Comparison of ENCODE assay signal across 8 mouse cellular contexts in genomic region chrX:56456379-56456778, GRCm38 (mm10). TPM values are rescaled to one million over a fixed set of nuclear protein-coding genes. Genes with fewer than 3 reads are reported as not detected.
DNase-seq lines count a peak whose midpoint lies in the region; ATAC-seq and TF ChIP-seq lines count a peak whose summit lies in the region.

No protein-coding gene starts in this region.

- WGBS in cerebellum, adult 2 months, result 9% methylated on average over 8 of the region's 8 CpGs
- 14% methylated on average over 8 of the region's 8 CpGs for WGBS in lung, postnatal 0 days
- 18% methylated on average over 8 of the region's 8 CpGs for WGBS in limb, embryonic 13.5 days
- 17% methylated on average over 8 of the region's 8 CpGs for WGBS in olfactory bulb, adult 2 months

- no peaks in the 10 kb centered on the region for H3K4me1 ChIP-seq in cerebellum, adult 2 months (ENCODE audit: control insufficient read depth, insufficient read depth, low read length)
- no peaks in the 10 kb centered on the region for H3K4me1 ChIP-seq in lung, postnatal 0 days (ENCODE audit: insufficient read depth, low read depth, low read length)
- peaks cover 3% of the 10 kb centered on the region; the same call in 1 of the 2 replicates for H3K4me1 ChIP-seq in embryonic fibroblast, embryonic 13.5 days (ENCODE audit: control insufficient read depth, insufficient read depth, low read length)
- no peaks in the 10 kb centered on the region for H3K4me1 ChIP-seq in limb, embryonic 13.5 days
- H3K4me1 ChIP-seq in olfactory bulb, adult 2 months (ENCODE audit: control insufficient read depth, insufficient read depth, low read length), result no peaks in the 10 kb centered on the region

- no peaks in the 10 kb centered on the region for H3K9me3 ChIP-seq in lung, postnatal 0 days (ENCODE audit: low read length)
- no peaks in the 10 kb centered on the region for H3K9me3 ChIP-seq in limb, embryonic 13.5 days

- peak overlapping the region; percentile 57 for H3K4me2 ChIP-seq in lung, postnatal 0 days (replicated peaks; ENCODE audit: low read depth, low read length)
- H3K4me2 ChIP-seq in limb, embryonic 13.5 days (replicated peaks), result peak overlapping the region; percentile 64

- no peak overlapping the region for H3K27ac ChIP-seq in cerebellum, adult 2 months (ENCODE audit: insufficient read depth, low read length)
- peak overlapping the region; percentile 54; the same call in 1 of the 2 replicates for H3K27ac ChIP-seq in lung, postnatal 0 days (ENCODE audit: low read length)
- peak overlapping the region; percentile 62 for H3K27ac ChIP-seq in embryonic fibroblast, embryonic 13.5 days (ENCODE audit: insufficient read depth, low read length)
- peak overlapping the region; percentile 61 for H3K27ac ChIP-seq in limb, embryonic 13.5 days
- no peak overlapping the region; the same call in 1 of the 2 replicates for H3K27ac ChIP-seq in olfactory bulb, adult 2 months (ENCODE audit: insufficient read depth, low read depth, low read length)

- TF ChIP-seq EP300 in lung, postnatal 0 days (IDR thresholded peaks at IDR 0.05), result no peak

- no peaks in the 10 kb centered on the region for H3K27me3 ChIP-seq in cerebellum, adult 2 months (ENCODE audit: control insufficient read depth, insufficient read depth, low read length)
- no peaks in the 10 kb centered on the region for H3K27me3 ChIP-seq in lung, postnatal 0 days (replicated peaks; ENCODE audit: insufficient read depth, low read length)
- H3K27me3 ChIP-seq in limb, embryonic 13.5 days, result no peaks in the 10 kb centered on the region

- no peak for ATAC-seq in lung, postnatal 0 days
- 0 out of 2 replicates have a peak, but pooled peaks have one; percentile 1 for ATAC-seq in limb, embryonic 13.5 days (ENCODE audit: low FRiP score, low read depth)

- peak overlapping the region; percentile 29 for H3K4me3 ChIP-seq in cerebellum, adult 2 months (replicated peaks; ENCODE audit: insufficient read depth, low read depth, low read length)
- peak overlapping the region; percentile 54 for H3K4me3 ChIP-seq in lung, postnatal 0 days (ENCODE audit: low read depth, low read length)
- H3K4me3 ChIP-seq in embryonic fibroblast, embryonic 13.5 days (ENCODE audit: insufficient read depth, low read length), result peak overlapping the region; percentile 64
- H3K4me3 ChIP-seq in limb, embryonic 13.5 days, result peak overlapping the region; percentile 57
- peak overlapping the region; percentile 84; the same call in 1 of the 2 replicates for H3K4me3 ChIP-seq in olfactory bulb, adult 2 months (ENCODE audit: insufficient read depth, low read depth, low read length)

- no peak for TF ChIP-seq CTCF in cerebellum, adult 2 months (IDR thresholded peaks at IDR 0.05; ENCODE audit: borderline replicate concordance, insufficient read depth, low read depth, low read length)
- TF ChIP-seq CTCF in lung, postnatal 0 days (IDR thresholded peaks at IDR 0.05), result no peak
- TF ChIP-seq CTCF in embryonic fibroblast, embryonic 13.5 days (IDR thresholded peaks at IDR 0.05; ENCODE audit: borderline replicate concordance, insufficient read depth, low read length), result no peak
- no peak for TF ChIP-seq CTCF in olfactory bulb, adult 2 months (IDR thresholded peaks at IDR 0.05; ENCODE audit: insufficient read depth, low read depth, low read length)

- H3K36me3 ChIP-seq in lung, postnatal 0 days (ENCODE audit: insufficient read depth, low read length), result no peaks in the 10 kb centered on the region
- no peaks in the 10 kb centered on the region for H3K36me3 ChIP-seq in limb, embryonic 13.5 days

- no peak overlapping the region for H3K9ac ChIP-seq in lung, postnatal 0 days (replicated peaks; ENCODE audit: low read depth)
- peak overlapping the region; percentile 45; the same call in 1 of the 2 replicates for H3K9ac ChIP-seq in limb, embryonic 13.5 days

- TF ChIP-seq POLR2A in cerebellum, adult 2 months (IDR thresholded peaks at IDR 0.05; ENCODE audit: borderline replicate concordance, insufficient read depth, low read length), result no peak
- no peak for TF ChIP-seq POLR2A in embryonic fibroblast, embryonic 13.5 days (IDR thresholded peaks at IDR 0.05; ENCODE audit: low read depth, low read length)
- TF ChIP-seq POLR2A in olfactory bulb, adult 2 months (IDR thresholded peaks at IDR 0.05; ENCODE audit: insufficient read depth, low read depth, low read length), result no peak

- no peak for DNase-seq in cerebellum, adult 2 months
- DNase-seq in cerebellum, adult 9-11 months, result no peak
- peak; percentile 35 for DNase-seq in lung, postnatal 0 days (ENCODE audit: low spot score)
- DNase-seq in lung, postnatal 25 days (ENCODE audit: low spot score), result no peak
- DNase-seq in thymus, postnatal 36 days, result no peak

RNA-seq across cellular contexts. Expression of gene Ints6l, which starts 1.7 kb away (rescaled TPM):
- polyA plus RNA-seq in cerebellum, adult 2 months (2012; rRNA removed), result 74.6 and 75.3 TPM in 2 replicates
- 27.0 and 30.9 TPM in 2 replicates for polyA plus RNA-seq in lung, postnatal 0 days (2015; fragmentation: Nextera tagmentation; extraction: Ambion mirVana)
- polyA plus RNA-seq in embryonic fibroblast, embryonic 13.5 days (2011; ENCODE audit: insufficient read length, low read depth, missing spikeins), result 10.2 and 16.1 TPM in 2 replicates
- polyA plus RNA-seq in limb, embryonic 13.5 days (2015; fragmentation: Nextera tagmentation; extraction: Ambion mirVana), result 25.3 and 26.6 TPM in 2 replicates
- not detected in 2 replicates for polyA plus RNA-seq in olfactory bulb, adult 2 months (2012; ENCODE audit: insufficient read depth, insufficient read length, low replicate concordance, missing spikeins)

RNA-seq across cellular contexts. Expression of gene Gm2174, which starts 8.6 kb away (rescaled TPM):
- polyA plus RNA-seq in cerebellum, adult 2 months (2012; rRNA removed), result not detected in 2 replicates
- 0.74 TPM in 1 of 2 replicates, not detected in the other for polyA plus RNA-seq in lung, postnatal 0 days (2015; fragmentation: Nextera tagmentation; extraction: Ambion mirVana)
- 3.3 and 3.9 TPM in 2 replicates for polyA plus RNA-seq in embryonic fibroblast, embryonic 13.5 days (2011; ENCODE audit: insufficient read length, low read depth, missing spikeins)
- polyA plus RNA-seq in limb, embryonic 13.5 days (2015; fragmentation: Nextera tagmentation; extraction: Ambion mirVana), result 2.9 and 5.6 TPM in 2 replicates
- not detected in 2 replicates for polyA plus RNA-seq in olfactory bulb, adult 2 months (2012; ENCODE audit: insufficient read depth, insufficient read length, low replicate concordance, missing spikeins)

Comparison
In these comparisons a context has a peak if more than half of its experiments do, and no peak if none do; other contexts are left out.
1. H3K27ac ChIP-seq: peak in lung, postnatal 0 days (single experiment), embryonic fibroblast, embryonic 13.5 days (single experiment) and limb, embryonic 13.5 days (single experiment); none in cerebellum, adult 2 months (single experiment) and olfactory bulb, adult 2 months (single experiment).
2. H3K4me3 ChIP-seq: peak in every context shown above with its lines; median percentile 84 in olfactory bulb, adult 2 months; 64 in embryonic fibroblast, embryonic 13.5 days; 57 in limb, embryonic 13.5 days; 54 in lung, postnatal 0 days; 29 in cerebellum, adult 2 months.